9 mouse cellular contexts compared by ENCODE assay signal in genomic region chr4:152338419-152339292, GRCm38 (mm10). TPM values are rescaled to one million over a fixed set of nuclear protein-coding genes. Genes with fewer than 3 reads are reported as not detected.
A peak's percentile ranks its signal among the peaks of the same experiment; 100 is the strongest.
DNase-seq lines count a peak whose midpoint lies in the region; ATAC-seq and TF ChIP-seq lines count a peak whose summit lies in the region.
"Had no signal": no experiment of that assay in that cellular context is flagged by ENCODE, and none has a peak within 500 bp of the region (broad histone marks: within the 10 kb centered on the region; RNA-seq: fewer than 3 reads in every experiment).

Gene Chd5, plus strand, starts transcription at chr4:152338651.

- peak; percentile 66 for ATAC-seq in frontal cortex, adult (ENCODE audit: low TSS enrichment)
- no peak for ATAC-seq in embryonic facial prominence, embryonic 15.5 days (ENCODE audit: insufficient number of reproducible peaks, low FRiP score, low TSS enrichment, low read depth)
- peak; percentile 67 for ATAC-seq in midbrain, postnatal 0 days (ENCODE audit: low FRiP score)

- H3K9me3 ChIP-seq in E14TG2a.4 (ENCODE audit: low read length): no peaks in the 10 kb centered on the region
- H3K9me3 ChIP-seq in embryonic facial prominence, embryonic 15.5 days (replicated peaks): no peaks in the 10 kb centered on the region
- no peaks in the 10 kb centered on the region for H3K9me3 ChIP-seq in midbrain, postnatal 0 days (ENCODE audit: low read length)

- no peak for DNase-seq in frontal cortex, postnatal 14 days (ENCODE audit: low spot score in 2 of 2)
- DNase-seq in layer of hippocampus, postnatal 25 days (ENCODE audit: extremely low spot score in 1 of 2, low spot score in 1 of 2): peak; percentile 51 to 53
- DNase-seq in midbrain, postnatal 0 days (ENCODE audit: low spot score): peak; percentile 64
- DNase-seq in ovary, adult 18-20 months (ENCODE audit: low spot score): no peak
- no peak for DNase-seq in embryo, embryonic 9.5 days (ENCODE audit: extremely low spot score)

- peaks cover 64% of the 10 kb centered on the region for H3K4me1 ChIP-seq in E14TG2a.4 (replicated peaks; ENCODE audit: low read depth, low read length)
- peaks cover 20% of the 10 kb centered on the region for H3K4me1 ChIP-seq in embryonic facial prominence, embryonic 15.5 days
- H3K4me1 ChIP-seq in midbrain, postnatal 0 days (ENCODE audit: insufficient read depth, low read length): peaks cover 18% of the 10 kb centered on the region

- H3K27ac ChIP-seq in embryonic facial prominence, embryonic 15.5 days (replicated peaks): no peak within 1 kb of the TSS
- peak within 1 kb of the TSS; percentile 86 for H3K27ac ChIP-seq in midbrain, postnatal 0 days (ENCODE audit: low read depth, low read length)

- 1% methylated on average over 97 of the region's 120 CpGs for WGBS in embryonic facial prominence, embryonic 15.5 days
- under 1% methylated on average over 52 of the region's 120 CpGs for WGBS in midbrain, postnatal 0 days

- H3K36me3 ChIP-seq in E14TG2a.4 (ENCODE audit: insufficient read depth, low read length): peaks cover 26% of the 10 kb centered on the region
- peaks cover 23% of the 10 kb centered on the region for H3K36me3 ChIP-seq in embryonic facial prominence, embryonic 15.5 days
- peaks cover 3% of the 10 kb centered on the region; the same call in 1 of the 2 replicates for H3K36me3 ChIP-seq in midbrain, postnatal 0 days (ENCODE audit: insufficient read depth, low read length)

- peak within 1 kb of the TSS; percentile 81 for H3K4me3 ChIP-seq in E14TG2a.4 (replicated peaks; ENCODE audit: low read length)
- H3K4me3 ChIP-seq in embryonic facial prominence, embryonic 15.5 days (replicated peaks): peak within 1 kb of the TSS; percentile 55
- H3K4me3 ChIP-seq in midbrain, postnatal 0 days (ENCODE audit: low read depth, low read length): peak within 1 kb of the TSS; percentile 82
- H3K4me3 ChIP-seq: erythroblast, embryonic 14.5 days had no signal

- TF ChIP-seq CTCF in E14TG2a.4 (conservative IDR thresholded peaks at IDR 0.05; ENCODE audit: low read length): no peak
- no peak for TF ChIP-seq CTCF in midbrain, postnatal 0 days (IDR thresholded peaks at IDR 0.05)

- peaks cover 31% of the 10 kb centered on the region for H3K27me3 ChIP-seq in E14TG2a.4 (ENCODE audit: insufficient read depth, low read length)
- peaks cover 61% of the 10 kb centered on the region for H3K27me3 ChIP-seq in embryonic facial prominence, embryonic 15.5 days
- no peaks in the 10 kb centered on the region for H3K27me3 ChIP-seq in midbrain, postnatal 0 days (ENCODE audit: insufficient read depth, low read length)

- H3K4me2 ChIP-seq in embryonic facial prominence, embryonic 15.5 days (replicated peaks): peak within 1 kb of the TSS; percentile 100
- H3K4me2 ChIP-seq in midbrain, postnatal 0 days (ENCODE audit: low read depth, low read length, poor library complexity, severe bottlenecking): peak within 1 kb of the TSS; percentile 95

- H3K9ac ChIP-seq in embryonic facial prominence, embryonic 15.5 days: peak within 1 kb of the TSS; percentile 29
- peak within 1 kb of the TSS; percentile 93 for H3K9ac ChIP-seq in midbrain, postnatal 0 days (replicated peaks; ENCODE audit: low read length, poor library complexity, severe bottlenecking)

RNA-seq across cellular contexts. Expression of gene Chd5, which starts in this region (rescaled TPM):
- 0.76 and 1.2 TPM in 2 replicates for polyA plus RNA-seq in embryonic facial prominence, embryonic 15.5 days (2015; fragmentation: Nextera tagmentation; extraction: Ambion mirVana)
- total RNA-seq in layer of hippocampus, postnatal 25 days (2021): 100 to 1,000 TPM; 113 to 130 TPM
- 95.0 and 98.6 TPM in 2 replicates for total RNA-seq in midbrain, postnatal 0 days (2014; rRNA removed)
- polyA plus RNA-seq in midbrain, postnatal 0 days (2015; fragmentation: Nextera tagmentation; extraction: Ambion mirVana): 77.6 and 107 TPM in 2 replicates

Comparison
In these comparisons a context has a peak if more than half of its experiments do, and no peak if none do; other contexts are left out.
1. RNA of gene Chd5 (polyA plus RNA-seq): 77.6 to 107 TPM in midbrain, postnatal 0 days; 0.76 to 1.2 TPM in embryonic facial prominence, embryonic 15.5 days; every median in the first group is over 10 times any median in the second.
2. DNase-seq: peak in layer of hippocampus, postnatal 25 days (2 of 2) and midbrain, postnatal 0 days (single experiment); none in frontal cortex, postnatal 14 days (0 of 2), ovary, adult 18-20 months (single experiment) and embryo, embryonic 9.5 days (single experiment).
3. Peak in every context shown above with its lines, with median percentiles within 50 percentile points of each other: H3K4me3 ChIP-seq.